Mouse (Mus musculus): ENCODE data around the gene Oxnad1. TPM values are rescaled to one million over a fixed set of nuclear protein-coding genes. Genes with fewer than 3 reads are reported as not detected.
A peak's percentile ranks its signal among the peaks of the same experiment; 100 is the strongest.

Oxnad1 gene
- 20.8 and 26.0 TPM in 2 replicates for polyA plus RNA-seq (2015; fragmentation: Nextera tagmentation; extraction: Ambion mirVana)

GRCm38 (mm10) chr14:32084761-32085485 is at the start of gene Oxnad1:
Oxnad1 (plus strand) TSS chr14:32085374.
- peak within 1 kb of the TSS; percentile 63 for H3K4me3 ChIP-seq
- H3K27ac ChIP-seq: peak within 1 kb of the TSS; percentile 75
- peak within 1 kb of the TSS; percentile 71 for H3K4me2 ChIP-seq
- peaks cover 27% of the 10 kb centered on the region for H3K4me1 ChIP-seq
- ATAC-seq: peak; percentile 96
- no peaks in the 10 kb centered on the region for H3K27me3 ChIP-seq
- H3K36me3 ChIP-seq (ENCODE audit: poor library complexity, severe bottlenecking): peaks cover 27% of the 10 kb centered on the region
- H3K9me3 ChIP-seq (replicated peaks): no peaks in the 10 kb centered on the region
- WGBS: 4% methylated on average over 22 of the region's 22 CpGs
- H3K9ac ChIP-seq: peak within 1 kb of the TSS; percentile 76

- WGBS: 82% methylated on average over 5 of the region's 5 CpGs
- no peak for ATAC-seq
- no peaks in the 10 kb centered on the region for H3K27me3 ChIP-seq
Measured at GRCm38 (mm10) chr14:32036482-32036881, 48.7 kb upstream of the Oxnad1 start.

DNA sequence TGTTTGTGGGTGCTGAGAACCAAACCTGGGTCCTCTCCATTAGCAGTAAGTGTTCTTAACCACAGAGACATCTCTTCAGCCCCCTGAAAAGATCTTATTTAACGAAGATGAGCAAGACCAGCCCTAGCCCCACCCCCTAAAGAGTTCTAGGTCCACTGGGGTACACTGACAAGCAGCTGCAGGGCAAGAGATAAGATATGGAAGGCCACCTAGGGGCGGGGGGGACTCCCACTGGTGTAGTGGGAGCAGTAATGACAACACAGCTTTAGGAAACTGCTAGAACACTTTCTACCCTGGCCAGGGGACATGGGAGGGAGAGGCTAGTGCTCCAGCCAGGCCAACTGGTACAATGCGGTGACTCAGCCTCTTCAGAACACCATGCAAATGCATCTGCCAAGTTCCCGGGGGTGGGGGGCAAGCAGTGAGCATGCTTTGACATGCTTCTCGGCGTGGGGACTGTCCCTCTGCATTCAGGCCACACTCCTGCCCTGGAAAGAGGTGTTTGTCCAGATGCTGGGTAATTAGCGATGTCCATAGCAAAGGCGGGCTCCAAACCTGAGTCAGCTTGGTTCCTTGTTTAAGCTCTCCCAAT is 47.4 kb upstream of the Oxnad1 start:
- no peak for ATAC-seq
- no peak overlapping the region for H3K27ac ChIP-seq
- no peaks in the 10 kb centered on the region for H3K27me3 ChIP-seq
- H3K4me3 ChIP-seq: no peak overlapping the region
- 91% methylated on average over 8 of the region's 8 CpGs for WGBS
- no peak overlapping the region for H3K9ac ChIP-seq
- H3K36me3 ChIP-seq (ENCODE audit: poor library complexity, severe bottlenecking): no peaks in the 10 kb centered on the region
- peaks cover 3% of the 10 kb centered on the region; the same call in 1 of the 2 replicates for H3K4me1 ChIP-seq
- H3K4me2 ChIP-seq: no peak overlapping the region
- H3K9me3 ChIP-seq (replicated peaks): no peaks in the 10 kb centered on the region

More at GRCm38 (mm10) chr14:32036482-32036881, 48.7 kb upstream of the Oxnad1 start:
- no peak overlapping the region for H3K4me2 ChIP-seq
- H3K4me1 ChIP-seq: peaks cover 3% of the 10 kb centered on the region; the same call in 1 of the 2 replicates
- H3K27ac ChIP-seq: no peak overlapping the region
- no peak overlapping the region for H3K9ac ChIP-seq
- H3K4me3 ChIP-seq: no peak overlapping the region
- no peaks in the 10 kb centered on the region for H3K9me3 ChIP-seq (replicated peaks)
- no peaks in the 10 kb centered on the region for H3K36me3 ChIP-seq (ENCODE audit: poor library complexity, severe bottlenecking)

DNA sequence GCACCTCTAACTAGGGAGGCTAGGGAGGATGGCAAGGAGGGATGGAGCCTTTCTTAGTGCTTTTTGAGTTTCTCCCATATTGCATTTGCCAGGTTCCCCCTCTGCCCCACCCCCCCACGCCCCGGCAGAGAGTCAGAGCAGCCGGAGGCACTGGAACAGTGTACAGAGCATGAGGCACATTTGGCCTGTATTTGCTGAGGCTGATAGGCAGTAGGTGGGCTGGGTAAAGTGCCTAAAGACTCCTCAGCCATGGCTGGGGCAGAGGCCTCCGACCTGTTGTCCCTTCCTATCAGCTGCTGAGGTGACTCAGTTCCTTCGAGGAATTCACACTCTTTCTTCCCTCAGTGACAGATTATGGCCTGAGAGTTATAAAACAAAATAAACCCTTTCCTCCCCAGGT is 43.1 kb upstream of the Oxnad1 start:
- no peak for ATAC-seq
- 82% methylated on average over 5 of the region's 5 CpGs for WGBS
- H3K4me3 ChIP-seq: no peak overlapping the region
- no peaks in the 10 kb centered on the region for H3K36me3 ChIP-seq (ENCODE audit: poor library complexity, severe bottlenecking)
- no peaks in the 10 kb centered on the region for H3K27me3 ChIP-seq
- no peak overlapping the region for H3K27ac ChIP-seq
- no peak overlapping the region for H3K4me2 ChIP-seq
- H3K4me1 ChIP-seq: no peaks in the 10 kb centered on the region
- no peak overlapping the region for H3K9ac ChIP-seq
- no peaks in the 10 kb centered on the region for H3K9me3 ChIP-seq (replicated peaks)

DNA sequence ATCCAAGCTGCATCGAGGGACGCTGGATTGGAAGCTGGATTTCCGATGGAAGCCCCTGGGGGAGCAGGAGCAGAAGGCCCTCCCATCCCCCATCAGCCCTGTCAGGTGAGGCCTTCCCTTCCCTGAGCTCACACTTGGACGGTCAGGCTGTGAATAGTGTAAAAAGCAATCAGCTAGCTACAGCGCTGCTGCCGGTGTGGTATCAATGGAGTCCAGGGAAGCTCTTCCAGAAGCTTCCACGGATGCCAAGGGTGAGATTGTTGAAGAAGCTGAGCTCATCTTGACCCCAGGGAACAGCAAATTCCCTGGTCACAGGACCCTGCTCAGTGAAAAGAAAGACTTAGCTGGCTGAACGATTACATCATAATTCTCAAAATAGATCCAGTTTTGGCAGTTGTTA is 38.8 kb upstream of the Oxnad1 start:
- no peak overlapping the region for H3K9ac ChIP-seq
- H3K4me1 ChIP-seq: no peaks in the 10 kb centered on the region
- H3K27ac ChIP-seq: no peak overlapping the region
- no peaks in the 10 kb centered on the region for H3K9me3 ChIP-seq (replicated peaks)
- no peak overlapping the region for H3K4me3 ChIP-seq
- WGBS: 75% methylated on average over 8 of the region's 8 CpGs
- H3K4me2 ChIP-seq: no peak overlapping the region
- no peaks in the 10 kb centered on the region for H3K36me3 ChIP-seq (ENCODE audit: poor library complexity, severe bottlenecking)
- no peaks in the 10 kb centered on the region for H3K27me3 ChIP-seq
- no peak for ATAC-seq

DNA sequence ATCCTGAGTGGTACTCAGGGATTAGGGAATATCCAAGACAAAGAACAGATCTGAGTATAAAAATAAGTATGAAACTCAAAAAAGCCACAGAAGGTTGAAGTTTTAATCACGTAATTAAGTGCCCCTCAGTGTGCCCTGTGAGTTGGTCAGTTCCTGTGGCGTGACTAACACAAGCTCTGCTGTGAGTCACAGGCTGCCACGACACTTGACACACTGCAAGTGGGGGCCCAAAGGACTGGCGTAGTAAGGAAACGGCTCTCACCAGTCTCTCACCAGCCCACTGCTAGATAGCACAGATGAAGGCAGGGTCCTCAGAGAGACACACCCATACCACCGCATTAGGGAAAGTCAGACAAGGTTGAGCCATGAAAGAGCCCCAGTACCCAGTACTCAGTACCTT is 35.0 kb upstream of the Oxnad1 start:
- H3K9me3 ChIP-seq (replicated peaks): no peaks in the 10 kb centered on the region
- no peak overlapping the region for H3K4me3 ChIP-seq
- H3K9ac ChIP-seq: no peak overlapping the region
- ATAC-seq: no peak
- no peaks in the 10 kb centered on the region for H3K4me1 ChIP-seq
- no peaks in the 10 kb centered on the region for H3K36me3 ChIP-seq (ENCODE audit: poor library complexity, severe bottlenecking)
- H3K27ac ChIP-seq: no peak overlapping the region
- H3K27me3 ChIP-seq: no peaks in the 10 kb centered on the region
- no peak overlapping the region for H3K4me2 ChIP-seq
- 92% methylated on average over 6 of the region's 6 CpGs for whole genome bisulfite sequencing

DNA sequence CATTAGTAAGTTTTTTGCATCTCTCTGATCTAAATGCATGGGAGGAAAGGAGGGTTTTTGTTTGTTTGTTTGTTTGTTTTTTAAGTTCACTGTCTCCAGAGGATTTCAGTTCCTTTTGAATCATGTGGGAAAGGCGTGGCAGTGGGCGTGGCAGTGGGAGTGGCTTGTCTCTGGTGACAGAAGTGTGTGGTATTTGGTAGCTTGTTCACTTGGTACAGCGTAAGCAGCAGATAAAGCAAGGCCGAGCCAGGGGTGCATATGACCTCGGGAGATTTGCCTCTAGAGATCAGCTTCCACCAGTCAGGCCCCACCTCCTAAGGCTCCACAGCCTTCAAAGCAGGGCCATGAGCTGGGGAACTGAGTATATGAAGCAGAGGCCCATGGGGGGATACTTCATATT is 31.3 kb upstream of the Oxnad1 start:
- WGBS: 85% methylated on average over 5 of the region's 5 CpGs
- Histone ChIP-seq H3K36me3 (ENCODE audit: poor library complexity, severe bottlenecking) (no peaks in the 10 kb centered on the region), H3K27me3 (no peaks in the 10 kb centered on the region), H3K27ac (no peak overlapping the region), H3K9ac (no peak overlapping the region), H3K4me2 (no peak overlapping the region), H3K4me1 (no peaks in the 10 kb centered on the region), H3K4me3 (no peak overlapping the region), H3K9me3 (replicated peaks) (no peaks in the 10 kb centered on the region)
- no peak for ATAC-seq

DNA sequence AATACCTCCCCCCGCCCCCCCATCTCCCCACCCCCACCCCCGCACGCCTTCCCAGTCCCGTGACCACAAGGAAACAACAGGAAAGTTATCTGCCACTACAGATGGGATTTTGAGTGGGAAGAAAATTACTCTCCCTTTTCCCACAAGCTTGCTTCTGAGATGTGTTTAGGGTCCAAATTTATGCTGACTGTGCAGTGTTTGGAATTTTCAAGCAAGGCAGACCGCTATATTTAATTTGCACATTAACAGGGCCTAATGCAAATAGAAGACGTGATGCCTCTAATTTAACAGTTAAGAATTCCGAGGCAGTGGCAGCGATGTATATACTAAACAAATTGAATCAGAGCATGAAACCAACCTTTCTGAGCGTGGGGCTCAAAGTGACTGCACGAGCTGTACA is 30.4 kb upstream of the Oxnad1 start:
- H3K27me3 ChIP-seq: no peaks in the 10 kb centered on the region
- no peaks in the 10 kb centered on the region for H3K36me3 ChIP-seq (ENCODE audit: poor library complexity, severe bottlenecking)
- no peak overlapping the region for H3K4me2 ChIP-seq
- H3K4me3 ChIP-seq: no peak overlapping the region
- no peaks in the 10 kb centered on the region for H3K4me1 ChIP-seq
- no peak overlapping the region for H3K9ac ChIP-seq
- no peaks in the 10 kb centered on the region for H3K9me3 ChIP-seq (replicated peaks)
- 57% methylated on average over 10 of the region's 10 CpGs for WGBS
- no peak overlapping the region for H3K27ac ChIP-seq
- no peak for ATAC-seq

GRCm38 (mm10) chr14:32055781-32056180 is 29.4 kb upstream of the Oxnad1 start:
- Histone ChIP-seq H3K9ac (no peak overlapping the region), H3K9me3 (replicated peaks) (no peaks in the 10 kb centered on the region), H3K27me3 (no peaks in the 10 kb centered on the region), H3K27ac (no peak overlapping the region), H3K4me1 (no peaks in the 10 kb centered on the region), H3K4me3 (no peak overlapping the region), H3K36me3 (ENCODE audit: poor library complexity, severe bottlenecking) (no peaks in the 10 kb centered on the region), H3K4me2 (no peak overlapping the region)
- 83% methylated on average over 8 of the region's 8 CpGs for WGBS
- no peak for ATAC-seq

GRCm38 (mm10) chr14:32056675-32057074 is 28.5 kb upstream of the Oxnad1 start:
- Histone ChIP-seq H3K4me1 (no peaks in the 10 kb centered on the region), H3K4me3 (no peak overlapping the region), H3K27ac (no peak overlapping the region), H3K4me2 (no peak overlapping the region), H3K9me3 (replicated peaks) (no peaks in the 10 kb centered on the region), H3K9ac (no peak overlapping the region), H3K27me3 (no peaks in the 10 kb centered on the region), H3K36me3 (ENCODE audit: poor library complexity, severe bottlenecking) (no peaks in the 10 kb centered on the region)
- WGBS: 94% methylated on average over 2 of the region's 2 CpGs
- ATAC-seq: no peak

GRCm38 (mm10) chr14:32057664-32058063 is 27.5 kb upstream of the Oxnad1 start:
- no peaks in the 10 kb centered on the region for H3K36me3 ChIP-seq (ENCODE audit: poor library complexity, severe bottlenecking)
- no peaks in the 10 kb centered on the region for H3K9me3 ChIP-seq (replicated peaks)
- no peaks in the 10 kb centered on the region for H3K4me1 ChIP-seq
- 95% methylated on average over 4 of the region's 4 CpGs for WGBS
- H3K4me3 ChIP-seq: no peak overlapping the region
- H3K27me3 ChIP-seq: no peaks in the 10 kb centered on the region
- no peak overlapping the region for H3K27ac ChIP-seq
- H3K4me2 ChIP-seq: no peak overlapping the region
- no peak for ATAC-seq
- H3K9ac ChIP-seq: no peak overlapping the region

- WGBS: 87% methylated on average over 4 of the region's 4 CpGs
- H3K4me2 ChIP-seq: no peak overlapping the region
- ATAC-seq: no peak
- H3K4me3 ChIP-seq: no peak overlapping the region
- no peaks in the 10 kb centered on the region for H3K4me1 ChIP-seq
- no peak overlapping the region for H3K9ac ChIP-seq
- H3K9me3 ChIP-seq (replicated peaks): peaks cover 13% of the 10 kb centered on the region
- H3K36me3 ChIP-seq (ENCODE audit: poor library complexity, severe bottlenecking): no peaks in the 10 kb centered on the region
- no peaks in the 10 kb centered on the region for H3K27me3 ChIP-seq
- no peak overlapping the region for H3K27ac ChIP-seq
Measured at GRCm38 (mm10) chr14:32061398-32061797, 23.8 kb upstream of the Oxnad1 start.

DNA sequence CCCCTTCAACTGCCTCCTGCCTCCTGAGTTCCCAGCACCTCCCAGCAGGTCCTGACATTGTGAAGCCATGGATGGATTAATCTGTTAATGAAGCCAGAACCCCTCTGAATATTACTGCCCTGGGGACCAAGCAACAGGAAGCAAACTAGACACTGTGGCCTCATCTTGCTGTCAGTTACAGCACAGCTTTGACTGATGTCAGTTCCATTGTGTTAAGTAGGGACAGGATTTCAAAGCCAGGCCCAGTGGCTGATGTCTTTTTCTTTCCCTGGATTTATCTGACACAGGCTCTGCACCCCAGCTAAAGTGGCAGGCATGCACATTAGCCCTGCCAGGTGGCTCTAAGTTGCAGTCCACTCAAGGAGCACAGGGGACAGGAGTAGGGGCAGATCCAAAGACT is 12.4 kb upstream of the Oxnad1 start:
- Histone ChIP-seq H3K4me1 (no peaks in the 10 kb centered on the region), H3K36me3 (ENCODE audit: poor library complexity, severe bottlenecking) (no peaks in the 10 kb centered on the region), H3K27me3 (no peaks in the 10 kb centered on the region), H3K9ac (no peak overlapping the region), H3K9me3 (replicated peaks) (no peaks in the 10 kb centered on the region), H3K27ac (no peak overlapping the region), H3K4me2 (no peak overlapping the region), H3K4me3 (no peak overlapping the region)
- no peak for ATAC-seq

Measured in forebrain, embryonic 13.5 days (tissue).